Mouse (Mus musculus) intestine, embryonic 16.5 days (tissue): ENCODE data around the gene Angptl7. TPM values are rescaled to one million over a fixed set of nuclear protein-coding genes. Genes with fewer than 3 reads are reported as not detected.

Source experiments
- polyA plus RNA-seq: library from polyadenylated mRNA; unstranded; fragments of >200 nt; fragmentation: Nextera tagmentation; extraction: Ambion mirVana; gene quantifications from 2 replicates; pipeline ENCODE4 v1.2.1, GENCODE M21; 2015

Angptl7 gene
- polyA plus RNA-seq, 1 experiment from 2014 or later = 1.1 TPM

Other genes with a start within 250 kb of the Angptl7 start
- gene Disp3, start 212.5 kb downstream of the Angptl7 start, polyA plus RNA-seq = 0.06 and 0.28 TPM in 2 replicates
- gene Ubiad1, start 55.7 kb downstream of the Angptl7 start, polyA plus RNA-seq = 23.6 and 24.6 TPM in 2 replicates
- gene Mtor, start 51.8 kb downstream of the Angptl7 start, polyA plus RNA-seq = 9.2 and 10.9 TPM in 2 replicates
- gene Exosc10, start 58.0 kb upstream of the Angptl7 start, polyA plus RNA-seq = 67.3 and 72.0 TPM in 2 replicates
- 155 and 170 TPM in 2 replicates for gene Srm, start 91.0 kb upstream of the Angptl7 start, polyA plus RNA-seq
- 0.29 and 0.84 TPM in 2 replicates for gene Masp2, start 102.1 kb upstream of the Angptl7 start, polyA plus RNA-seq
- gene Tardbp, start 126.6 kb upstream of the Angptl7 start, polyA plus RNA-seq = 230 and 259 TPM in 2 replicates
- gene Gm572, start 142.9 kb upstream of the Angptl7 start, polyA plus RNA-seq = not detected in 2 replicates